Mouse (Mus musculus): Measurements from ENCODE around the gene S1pr3.

The S1pr3 gene

GRCm38 (mm10) chr13:51408519-51409001 lies at the start of gene S1pr3:
Gene S1pr3, plus strand, starts transcription at chr13:51408639.
- peak; percentile 58 for DNase-seq

- no peak for DNase-seq
These were observed 47.9 kb upstream of the S1pr3 start for GRCm38 (mm10) chr13:51360441-51360962.

GRCm38 (mm10) chr13:51363390-51363789 lies 45.0 kb upstream of the S1pr3 start:
- DNase-seq = no peak

GRCm38 (mm10) chr13:51363985-51364384 lies 44.5 kb upstream of the S1pr3 start:
- no peak for DNase-seq

GRCm38 (mm10) chr13:51365191-51365590 lies 43.2 kb upstream of the S1pr3 start:
- DNase-seq = no peak

GRCm38 (mm10) chr13:51368346-51368745 lies 40.1 kb upstream of the S1pr3 start:
- no peak for DNase-seq

GRCm38 (mm10) chr13:51369354-51369753 lies 39.1 kb upstream of the S1pr3 start:
- no peak for DNase-seq

GRCm38 (mm10) chr13:51373086-51373485 lies 35.4 kb upstream of the S1pr3 start:
- DNase-seq = no peak

- DNase-seq = no peak
These were observed 34.2 kb upstream of the S1pr3 start for GRCm38 (mm10) chr13:51374026-51374807.

- DNase-seq = peak; percentile 22
These were observed 30.3 kb upstream of the S1pr3 start for GRCm38 (mm10) chr13:51378126-51378525.

- no peak for DNase-seq
These were observed 28.8 kb upstream of the S1pr3 start for GRCm38 (mm10) chr13:51379596-51379995.

- DNase-seq = no peak
These were observed 26.9 kb upstream of the S1pr3 start for GRCm38 (mm10) chr13:51381498-51381897.

- DNase-seq = no peak
These were observed 23.5 kb upstream of the S1pr3 start for GRCm38 (mm10) chr13:51384899-51385298.

- DNase-seq = no peak
These were observed 20.5 kb upstream of the S1pr3 start for GRCm38 (mm10) chr13:51387908-51388307.

GRCm38 (mm10) chr13:51390398-51390797 lies 18.0 kb upstream of the S1pr3 start:
- DNase-seq = no peak

- no peak for DNase-seq
These were observed 17.0 kb upstream of the S1pr3 start for GRCm38 (mm10) chr13:51391359-51391916.

GRCm38 (mm10) chr13:51392256-51392655 lies 16.2 kb upstream of the S1pr3 start:
- DNase-seq = no peak

GRCm38 (mm10) chr13:51397861-51398260 lies 10.6 kb upstream of the S1pr3 start:
- DNase-seq = no peak

GRCm38 (mm10) chr13:51399562-51399961 lies 8.9 kb upstream of the S1pr3 start:
- no peak for DNase-seq

- peak; percentile 48 for DNase-seq
These were observed 8.2 kb upstream of the S1pr3 start for GRCm38 (mm10) chr13:51400186-51400719.

- peak; percentile 83 for DNase-seq
These were observed 7.5 kb upstream of the S1pr3 start for GRCm38 (mm10) chr13:51400736-51401501.

GRCm38 (mm10) chr13:51404566-51404965 lies 3.9 kb upstream of the S1pr3 start:
- no peak for DNase-seq

GRCm38 (mm10) chr13:51405731-51406320 lies 2.6 kb upstream of the S1pr3 start:
- no peak for DNase-seq

Measured in thymus, postnatal 4 days (tissue).